Mouse (Mus musculus) R1 (cell line): ENCODE measurements at regions not wholly inside any gene's neighbourhood (a gene's known extent, or its start where the extent isn't known, plus 50 kb on each side); places are given as distances from the start of the nearest gene placed in this dataset.

Experiments
- DNase-seq: peaks from one replicate; pipeline ENCODE4 v3.0.0-alpha.2; 2018; ENCODE audit warnings: low read depth, low spot score

DNA sequence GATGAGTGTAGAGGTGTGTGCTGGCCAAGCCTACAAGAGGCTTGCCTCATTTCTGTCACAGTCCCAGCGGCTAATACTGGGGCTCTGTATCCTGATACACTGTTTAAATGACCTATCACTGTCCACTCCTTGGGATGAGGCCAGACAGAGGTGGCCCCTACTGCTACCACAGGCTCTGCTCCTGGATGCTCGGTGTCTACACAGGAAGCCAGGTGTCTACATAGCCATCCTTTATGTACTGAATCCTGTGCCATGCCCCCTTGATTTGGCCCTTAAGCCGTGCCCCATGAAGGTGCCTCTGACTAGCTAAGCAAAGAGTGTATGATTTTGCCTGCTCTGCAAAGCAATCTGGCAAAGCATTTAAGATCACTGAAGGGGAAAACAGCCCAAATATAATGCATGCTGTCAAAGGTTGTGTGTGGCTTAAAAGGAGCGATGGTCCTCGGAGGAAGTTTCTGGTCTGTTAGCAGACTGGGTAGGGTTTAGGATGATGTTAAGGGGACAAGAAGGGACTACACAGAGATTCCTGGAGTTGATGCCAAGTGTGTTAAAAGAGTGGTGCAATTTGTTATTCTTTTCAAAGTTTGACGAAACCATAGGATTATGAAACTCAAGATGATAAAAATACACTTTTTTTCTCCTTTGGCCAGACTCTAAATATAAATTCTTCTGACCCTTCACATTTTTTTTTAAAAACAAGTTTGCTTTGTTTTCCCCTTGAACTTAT is 104.2 kb downstream of the E030025P04Rik start:
- no peak for DNase-seq

DNA sequence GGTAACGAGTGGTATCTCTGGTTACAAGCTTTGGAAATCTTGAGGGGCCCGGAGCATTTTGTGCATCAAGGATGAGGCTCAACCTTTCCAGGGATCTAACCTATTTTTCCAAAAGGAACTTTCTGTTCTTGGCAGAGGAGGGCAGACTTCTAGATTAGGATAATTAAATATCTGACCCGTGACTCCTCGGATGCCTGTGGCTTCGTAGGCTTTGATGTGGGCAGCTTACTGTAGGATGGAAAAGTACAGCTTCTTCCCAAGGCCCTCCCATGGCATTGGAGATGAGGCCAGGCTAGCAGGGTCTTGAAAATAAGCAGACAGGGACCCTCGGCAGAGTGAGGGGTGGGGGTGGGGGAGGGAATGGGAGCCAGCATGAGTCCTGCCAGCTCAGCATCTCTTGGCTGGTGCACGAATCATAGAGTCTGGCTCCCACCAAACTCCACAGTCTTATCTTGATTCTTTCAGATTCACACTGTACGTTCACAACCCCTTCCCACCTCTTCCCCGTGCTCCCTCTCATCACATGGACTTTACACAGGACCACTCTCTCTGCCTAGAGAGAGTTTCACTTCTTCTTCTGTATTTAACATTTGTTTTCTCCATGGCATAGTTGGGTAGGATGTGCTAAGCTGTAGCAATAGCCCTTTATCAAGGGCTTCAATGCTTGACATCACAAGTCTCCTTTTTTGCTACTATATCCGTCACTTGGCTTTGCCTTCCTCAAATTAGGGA is 104.9 kb downstream of the E030025P04Rik start:
- DNase-seq: no peak

DNA sequence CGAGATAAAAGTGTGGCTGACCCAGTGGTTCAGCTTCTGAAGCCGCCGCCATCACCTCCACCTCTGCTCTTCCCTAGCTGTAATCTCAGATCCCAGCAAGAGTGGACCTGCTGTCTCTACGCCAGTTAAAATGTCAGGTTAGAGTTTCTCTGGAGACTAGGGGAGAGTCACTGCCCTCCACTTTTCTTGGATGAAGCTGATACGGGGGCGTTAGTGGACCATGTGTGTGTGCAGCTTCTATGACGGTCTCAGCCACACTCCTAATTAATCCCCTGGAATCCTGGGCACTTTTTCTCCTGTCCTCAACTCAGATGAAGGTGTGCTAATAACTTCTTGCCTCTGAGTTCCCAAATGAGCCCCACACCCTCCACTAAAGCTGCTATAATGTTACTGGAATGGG is 106.0 kb downstream of the E030025P04Rik start:
- DNase-seq: no peak

DNA sequence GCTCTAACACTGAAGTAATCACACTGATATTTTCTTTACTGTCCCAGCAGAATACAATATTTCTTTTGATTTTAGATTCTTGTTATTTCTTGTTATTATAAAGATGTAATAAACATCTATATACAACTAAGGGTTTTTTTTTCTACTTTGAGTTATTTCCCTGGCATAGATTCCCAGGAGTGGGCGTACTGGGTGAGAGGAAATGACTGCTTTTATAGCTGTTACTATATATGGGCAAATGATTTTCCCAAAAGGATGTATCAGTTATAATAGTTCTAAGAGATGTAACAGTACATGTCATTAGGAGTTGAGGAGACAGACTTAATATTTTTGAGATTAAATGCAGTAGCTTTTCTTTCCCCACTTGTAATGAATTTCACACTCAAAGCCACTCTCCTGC is 109.6 kb downstream of the E030025P04Rik start:
- DNase-seq: no peak

DNA sequence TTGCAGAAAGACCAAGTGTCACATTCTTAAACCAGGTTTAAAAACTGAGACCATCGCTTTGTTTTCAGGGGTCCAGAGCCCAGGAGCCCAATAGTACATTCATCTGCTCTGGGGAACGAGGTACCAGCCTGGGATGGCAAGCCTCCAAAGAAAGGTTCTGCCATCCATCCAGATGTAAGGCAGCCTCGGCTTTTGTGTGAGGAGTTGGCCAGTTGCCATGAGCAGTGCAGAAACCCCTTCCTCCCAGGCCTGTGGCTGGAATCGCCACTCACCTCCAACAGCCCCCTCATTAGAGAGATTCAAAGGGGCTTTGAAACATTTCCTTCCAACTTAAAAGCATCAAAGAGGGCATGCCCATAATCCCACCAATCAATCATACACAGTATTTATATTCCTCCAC is 110.1 kb downstream of the E030025P04Rik start:
- no peak for DNase-seq

DNA sequence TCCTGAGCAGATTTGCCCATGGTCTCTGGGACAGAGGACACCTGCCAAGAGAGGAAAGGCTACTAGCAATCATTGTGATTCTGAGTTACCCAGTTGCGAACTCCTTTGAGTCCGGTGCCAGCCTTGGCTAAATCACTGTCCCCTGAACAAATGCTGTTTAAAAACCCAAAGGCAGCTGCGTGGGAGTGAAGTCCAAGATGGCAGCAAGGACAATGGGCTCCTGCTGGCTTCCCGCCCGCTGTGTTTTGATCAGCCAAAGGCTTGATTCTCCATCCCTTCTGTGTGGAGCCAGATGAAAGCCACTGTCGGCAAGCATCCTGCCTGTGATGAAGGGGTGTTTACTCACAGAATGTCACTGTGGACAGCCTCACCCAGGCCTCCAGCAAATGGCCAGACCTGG is 111.4 kb downstream of the E030025P04Rik start:
- DNase-seq: peak; percentile 9

DNA sequence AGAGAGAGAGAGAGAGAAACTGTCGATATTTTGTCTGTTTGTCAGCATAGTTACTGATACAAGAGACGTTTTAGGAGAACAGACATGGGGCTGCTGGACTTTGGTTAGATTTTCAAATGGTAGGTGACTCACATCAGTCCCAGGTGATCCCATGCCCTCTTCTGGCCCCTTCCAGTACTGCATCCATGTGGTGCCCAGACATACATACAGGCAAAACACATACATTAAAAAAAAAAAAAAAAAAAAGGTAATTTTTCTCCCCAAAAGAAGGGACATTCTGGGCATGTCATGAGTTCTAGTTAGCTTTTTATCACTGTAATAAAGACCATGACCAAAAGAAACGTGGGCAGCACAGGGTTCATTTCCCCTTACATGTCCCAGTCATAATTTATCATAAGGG is 110.3 kb downstream of the Axin2 start:
- peak; percentile 59 for DNase-seq

DNA sequence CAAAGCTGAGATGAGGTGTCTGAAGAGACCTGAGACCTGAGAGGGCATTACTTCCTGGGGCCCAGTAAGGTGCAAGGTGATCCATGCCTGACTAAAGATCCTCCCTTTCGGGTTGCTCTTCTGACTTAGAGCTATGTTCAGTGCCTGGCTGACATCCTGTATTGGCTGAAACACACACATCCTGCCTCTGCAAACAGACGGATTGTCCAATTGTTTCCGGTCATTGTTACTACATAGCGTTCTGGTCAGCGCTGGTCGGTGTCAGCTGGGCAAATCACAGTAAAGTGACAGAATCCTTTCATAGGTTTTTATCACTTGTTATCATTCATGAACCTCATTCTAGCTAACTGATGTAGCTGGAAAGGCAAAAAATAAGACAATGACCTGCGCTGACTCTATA is 109.7 kb downstream of the Axin2 start:
- no peak for DNase-seq

DNA sequence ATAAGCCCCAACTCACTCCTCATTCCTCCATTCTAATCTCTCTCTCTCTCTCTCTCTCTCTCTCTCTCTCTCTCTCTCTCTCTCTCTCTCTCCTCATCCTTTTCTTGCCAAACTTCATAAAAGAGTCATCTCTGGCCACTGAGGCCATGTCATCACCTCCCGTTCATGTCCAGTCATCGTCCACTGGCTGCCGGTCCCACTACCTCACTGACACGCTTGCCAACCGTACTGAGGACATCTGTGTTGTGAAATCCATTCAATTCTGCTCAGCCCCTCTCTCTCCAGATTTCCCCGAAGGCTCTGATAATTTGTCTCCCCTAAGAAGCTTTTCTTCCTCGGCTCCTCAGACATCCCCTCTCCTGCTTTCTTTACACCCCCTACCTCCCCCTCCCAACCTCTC is 94.7 kb downstream of the Axin2 start:
- no peak for DNase-seq

DNA sequence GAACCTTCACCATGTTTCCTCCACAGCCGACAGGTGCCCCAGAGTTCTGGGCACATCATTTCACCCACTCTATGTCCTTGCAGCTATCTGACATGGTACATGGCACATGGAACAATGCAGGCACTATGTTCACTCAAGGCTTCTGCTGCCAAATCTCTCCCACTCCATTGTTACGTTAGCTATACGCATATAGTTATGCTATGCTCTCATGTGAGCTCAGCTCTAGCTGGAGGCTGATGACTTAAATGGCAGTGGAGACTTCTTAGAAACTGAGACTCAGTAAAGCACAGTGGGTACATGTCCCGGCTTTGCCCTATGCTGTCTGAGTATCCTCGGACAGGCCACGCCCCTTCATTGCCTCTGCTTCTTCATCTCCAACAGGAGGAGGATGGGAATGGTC is 91.0 kb downstream of the Axin2 start:
- no peak for DNase-seq

DNA sequence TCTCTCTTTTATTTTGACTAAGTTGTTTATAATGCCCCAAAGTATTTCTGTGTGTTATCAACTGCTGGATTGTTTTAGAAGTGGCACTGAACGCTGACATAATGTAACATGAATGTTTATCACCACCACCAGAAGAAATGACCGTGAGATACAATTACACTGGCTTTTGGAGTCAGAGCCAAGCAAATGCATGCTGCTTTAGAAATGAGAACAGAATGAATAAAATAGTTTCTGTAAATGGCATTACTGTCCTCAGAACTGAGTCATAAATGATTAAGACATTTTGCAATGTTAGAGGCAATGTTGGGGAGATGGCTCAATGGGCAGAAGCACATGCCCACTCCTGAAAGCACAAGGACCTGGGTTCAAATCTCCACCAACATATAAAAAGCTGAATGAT is 88.7 kb downstream of the Axin2 start:
- DNase-seq: no peak

DNA sequence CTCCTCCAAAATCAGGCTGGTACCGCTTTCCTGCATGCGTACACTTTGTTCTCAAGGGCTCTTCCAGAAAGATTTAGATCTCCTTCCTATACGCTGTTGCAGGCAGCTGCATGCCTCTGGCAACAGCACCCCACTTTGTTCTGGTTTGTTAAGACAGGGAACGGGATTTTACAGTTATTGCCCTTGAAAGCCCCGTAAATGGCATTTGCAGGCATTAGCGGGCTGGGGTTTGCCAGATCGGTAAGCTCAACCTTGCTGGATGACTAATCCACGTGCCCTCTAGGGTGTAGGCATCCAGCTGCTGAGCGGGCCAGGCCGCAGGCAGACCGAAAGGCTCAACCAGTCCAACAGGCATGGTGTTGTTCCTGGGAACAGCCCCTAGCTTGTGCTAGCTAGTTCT is 85.5 kb downstream of the Axin2 start:
- no peak for DNase-seq
